Mouse (Mus musculus) Muller cell, postnatal 12 days (primary cell): ENCODE results near the gene Arl8a.

Experiments
- DNase-seq: peaks from one replicate; pipeline ENCODE4 v3.0.0-alpha.2; 2015; ENCODE audit errors: inconsistent ontology term

Arl8a gene

GRCm38 (mm10) chr1:135199014-135199819 lies 52.6 kb downstream of the Arl8a start:
- DNase-seq, result peak; percentile 17

- no peak for DNase-seq
Measured at GRCm38 (mm10) chr1:135200400-135200799, 53.8 kb downstream of the Arl8a start.

GRCm38 (mm10) chr1:135204196-135205126 lies 57.8 kb downstream of the Arl8a start:
- peak; percentile 63 for DNase-seq

- DNase-seq, result no peak
Measured at GRCm38 (mm10) chr1:135205257-135205656, 58.6 kb downstream of the Arl8a start.
